Mouse (Mus musculus) lung, adult 2 months (tissue): Measurements from ENCODE around the gene Picalm.

Source experiments
- CTCF ChIP-seq: fragments of 200-500 bp; IDR thresholded peaks from 2 replicates; pipeline ENCODE4 v1.5.1; 2011; ENCODE audit warnings: mild to moderate bottlenecking, low read length, control low read depth; ENCODE audit not compliant: insufficient read depth
- POLR2A ChIP-seq: fragments of 200-500 bp; IDR thresholded peaks from 2 replicates; pipeline ENCODE4 v1.6.1; 2011; ENCODE audit warnings: low read depth, mild to moderate bottlenecking, control low read depth, low read length, borderline replicate concordance; ENCODE audit errors: extremely low read depth

- TF ChIP-seq CTCF (no peak), POLR2A (no peak)
These were observed 73.9 kb downstream of the Picalm start for GRCm38 (mm10) chr7:90203914-90204313.
